Mouse (Mus musculus): ENCODE measurements around the gene Wfdc1.

The Wfdc1 gene

GRCm38 (mm10) chr8:119666219-119666951, at the start of gene Wfdc1:
Gene Wfdc1, plus strand, starts transcription at chr8:119666365.
- in situ Hi-C loops (cut with MboI, MseI): loop anchor here in 1 of 2 experiments (5.0 kb wide), 1 partner anchor 44 kb away; no protein-coding TSS in a partner anchor

- in situ Hi-C loops (cut with MboI, MseI): no loop called here
These were observed 49.4 kb upstream of the Wfdc1 start for GRCm38 (mm10) chr8:119616811-119617210.

- in situ Hi-C loops (cut with MboI, MseI): no loop called here
These were observed 48.6 kb upstream of the Wfdc1 start for GRCm38 (mm10) chr8:119617586-119617985.

GRCm38 (mm10) chr8:119618887-119619286, 47.3 kb upstream of the Wfdc1 start:
- in situ Hi-C loops (cut with MboI, MseI): no loop called here

GRCm38 (mm10) chr8:119620116-119620840, 45.9 kb upstream of the Wfdc1 start:
- in situ Hi-C loops (cut with MboI, MseI): loop anchor here in 1 of 2 experiments (5.0 kb wide), 1 partner anchor 47 kb away; the partner anchor contains the start of gene Wfdc1

- in situ Hi-C loops (cut with MboI, MseI): loop anchor here in 1 of 2 experiments (5.0 kb wide), 1 partner anchor 46 kb away; the partner anchor contains the start of gene Wfdc1
These were observed 45.2 kb upstream of the Wfdc1 start for GRCm38 (mm10) chr8:119620848-119621465.

- in situ Hi-C loops (cut with MboI, MseI): loop anchor here in 1 of 2 experiments (5.0 kb wide), 1 partner anchor 45 kb away; the partner anchor contains the start of gene Wfdc1
These were observed 43.6 kb upstream of the Wfdc1 start for GRCm38 (mm10) chr8:119622555-119622954.

GRCm38 (mm10) chr8:119623061-119623460, 43.1 kb upstream of the Wfdc1 start:
- in situ Hi-C loops (cut with MboI, MseI): loop anchor here in 1 of 2 experiments (5.0 kb wide), 1 partner anchor 44 kb away; the partner anchor contains the start of gene Wfdc1

GRCm38 (mm10) chr8:119623744-119624143, 42.4 kb upstream of the Wfdc1 start:
- in situ Hi-C loops (cut with MboI, MseI): loop anchor here in 1 of 2 experiments (5.0 kb wide), 1 partner anchor 44 kb away; the partner anchor contains the start of gene Wfdc1

- in situ Hi-C loops (cut with MboI, MseI): loop anchor here in 1 of 2 experiments (5.0 kb wide), 1 partner anchor 42 kb away; the partner anchor contains the start of gene Wfdc1
These were observed 41.2 kb upstream of the Wfdc1 start for GRCm38 (mm10) chr8:119624916-119625315.

GRCm38 (mm10) chr8:119625788-119626187, 40.4 kb upstream of the Wfdc1 start:
- in situ Hi-C loops (cut with MboI, MseI): no loop called here

GRCm38 (mm10) chr8:119627199-119627598, 39.0 kb upstream of the Wfdc1 start:
- in situ Hi-C loops (cut with MboI, MseI): no loop called here

- in situ Hi-C loops (cut with MboI, MseI): no loop called here
These were observed 38.4 kb upstream of the Wfdc1 start for GRCm38 (mm10) chr8:119627613-119628359.

- in situ Hi-C loops (cut with MboI, MseI): no loop called here
These were observed 35.3 kb upstream of the Wfdc1 start for GRCm38 (mm10) chr8:119630841-119631240.

- in situ Hi-C loops (cut with MboI, MseI): no loop called here
These were observed 33.9 kb upstream of the Wfdc1 start for GRCm38 (mm10) chr8:119632246-119632645.

- in situ Hi-C loops (cut with MboI, MseI): no loop called here
These were observed 33.3 kb upstream of the Wfdc1 start for GRCm38 (mm10) chr8:119632909-119633308.

GRCm38 (mm10) chr8:119634616-119635336, 31.4 kb upstream of the Wfdc1 start:
- in situ Hi-C loops (cut with MboI, MseI): no loop called here

GRCm38 (mm10) chr8:119635378-119635777, 30.8 kb upstream of the Wfdc1 start, which contains the start of gene Kcng4:
Gene Kcng4, minus strand, starts transcription at chr8:119635680.
- in situ Hi-C loops (cut with MboI, MseI): no loop called here

GRCm38 (mm10) chr8:119635958-119636357, 30.2 kb upstream of the Wfdc1 start:
- in situ Hi-C loops (cut with MboI, MseI): no loop called here

GRCm38 (mm10) chr8:119636766-119637165, 29.4 kb upstream of the Wfdc1 start:
- in situ Hi-C loops (cut with MboI, MseI): no loop called here
